Mouse (Mus musculus): ENCODE results near the gene Hivep3.

Hivep3 gene

GRCm38 (mm10) chr4:119907106-119907505 is 173.5 kb downstream of the Hivep3 start:
- no peak for DNase-seq (ENCODE audit: low spot score)

GRCm38 (mm10) chr4:119911071-119911904 is 177.7 kb downstream of the Hivep3 start:
- DNase-seq (ENCODE audit: low spot score), result no peak

GRCm38 (mm10) chr4:119912216-119912615 is 178.6 kb downstream of the Hivep3 start:
- DNase-seq (ENCODE audit: low spot score), result no peak

GRCm38 (mm10) chr4:119914194-119914593 is 180.6 kb downstream of the Hivep3 start:
- no peak for DNase-seq (ENCODE audit: low spot score)

GRCm38 (mm10) chr4:119915069-119915468 is 181.5 kb downstream of the Hivep3 start:
- no peak for DNase-seq (ENCODE audit: low spot score)

GRCm38 (mm10) chr4:119917502-119917901 is 183.9 kb downstream of the Hivep3 start:
- DNase-seq (ENCODE audit: low spot score), result no peak

- DNase-seq (ENCODE audit: low spot score), result no peak
Measured at GRCm38 (mm10) chr4:119919349-119919748, 185.8 kb downstream of the Hivep3 start.

- DNase-seq (ENCODE audit: low spot score), result no peak
Measured at GRCm38 (mm10) chr4:119921022-119921717, 187.6 kb downstream of the Hivep3 start.

GRCm38 (mm10) chr4:119921723-119922266 is 188.2 kb downstream of the Hivep3 start:
- no peak for DNase-seq (ENCODE audit: low spot score)

GRCm38 (mm10) chr4:119922945-119923344 is 189.4 kb downstream of the Hivep3 start:
- DNase-seq (ENCODE audit: low spot score), result no peak

- no peak for DNase-seq (ENCODE audit: low spot score)
Measured at GRCm38 (mm10) chr4:119923410-119923809, 189.8 kb downstream of the Hivep3 start.

- DNase-seq (ENCODE audit: low spot score), result no peak
Measured at GRCm38 (mm10) chr4:119925052-119925451, 191.5 kb downstream of the Hivep3 start.

GRCm38 (mm10) chr4:119931923-119932322 is 198.3 kb downstream of the Hivep3 start:
- no peak for DNase-seq (ENCODE audit: low spot score)

- no peak for DNase-seq (ENCODE audit: low spot score)
Measured at GRCm38 (mm10) chr4:119932549-119933257, 199.1 kb downstream of the Hivep3 start.

- DNase-seq (ENCODE audit: low spot score), result no peak
Measured at GRCm38 (mm10) chr4:119934901-119935300, 201.3 kb downstream of the Hivep3 start.

- DNase-seq (ENCODE audit: low spot score), result peak; percentile 62
Measured at GRCm38 (mm10) chr4:119937876-119938275, 204.3 kb downstream of the Hivep3 start.

- no peak for DNase-seq (ENCODE audit: low spot score)
Measured at GRCm38 (mm10) chr4:119938518-119938917, 204.9 kb downstream of the Hivep3 start.

GRCm38 (mm10) chr4:119939786-119940185 is 206.2 kb downstream of the Hivep3 start:
- no peak for DNase-seq (ENCODE audit: low spot score)

- no peak for DNase-seq (ENCODE audit: low spot score)
Measured at GRCm38 (mm10) chr4:119946224-119946887, 212.8 kb downstream of the Hivep3 start.

- DNase-seq (ENCODE audit: low spot score), result no peak
Measured at GRCm38 (mm10) chr4:119947232-119948162, 213.9 kb downstream of the Hivep3 start.

GRCm38 (mm10) chr4:119948406-119948805 is 214.8 kb downstream of the Hivep3 start:
- no peak for DNase-seq (ENCODE audit: low spot score)
